Mouse (Mus musculus) ES-Bruce4 (cell line): Measurements from ENCODE around the gene Acp6.

Experiments
- EP300 ChIP-seq: IDR thresholded peaks from 2 replicates; pipeline ENCODE4 v1.6.1; 2011; ENCODE audit warnings: low read depth, low read length; ENCODE audit not compliant: insufficient read depth
- POLR2A ChIP-seq: IDR thresholded peaks from one replicate; pipeline ENCODE4 v1.8.1; 2011; ENCODE audit warnings: low read length; ENCODE audit not compliant: insufficient read depth

GRCm38 (mm10) chr3:97171531-97171930 is 13.0 kb downstream of the Acp6 start:
- TF ChIP-seq EP300 (no peak), POLR2A (no peak)
